Mouse (Mus musculus) left cerebral cortex, adult 2 months (tissue): ENCODE data around the gene Guk1. TPM values are rescaled to one million over a fixed set of nuclear protein-coding genes. Genes with fewer than 3 reads are reported as not detected.

Experiments
- DNase-seq, 2 experiments: peaks; one replicate each; pipeline ENCODE4 v3.0.0; 2021 to 2022; ENCODE audit warnings: low spot score in 2 of 2, mixed read lengths in 1 of 2; ENCODE audit errors: extremely low spot score in 1 of 2
- H3K27ac ChIP-seq: fragments of 200-600 bp; 2 replicates; pipeline ENCODE4 v1.8.1; 2022
- H3K4me3 ChIP-seq: fragments of 200-600 bp; 2 replicates; pipeline ENCODE4 v1.8.1; 2022
- CTCF ChIP-seq: fragments of 200-600 bp; IDR thresholded peaks from 2 replicates; pipeline ENCODE4 v1.8.1; 2022; ENCODE audit warnings: antibody characterized with exemption, mild to moderate bottlenecking, moderate library complexity
- intact Hi-C: fragments of 180-260 bp; cut with DNase I; formaldehyde crosslinking; loops from one replicate; pipeline ENCODE4 v1.15.1; 2025
- total RNA-seq, 2 experiments: library from RNA; stranded (reverse); gene quantifications; 2 replicates each; pipeline ENCODE4 v1.2.3; 2021

Guk1 gene
- total RNA-seq, 2 experiments from 2014 or later: 135 TPM

- DNase-seq: no peak
- intact Hi-C loops: no loop called here
- no peak overlapping the region for H3K4me3 ChIP-seq
- no peak for TF ChIP-seq CTCF
- H3K27ac ChIP-seq: no peak overlapping the region
These were observed 32.9 kb downstream of the Guk1 start for GRCm38 (mm10) chr11:59159099-59159498.

- Histone ChIP-seq H3K27ac (no peak overlapping the region), H3K4me3 (no peak overlapping the region)
- TF ChIP-seq CTCF: no peak
- intact Hi-C loops: no loop called here
- DNase-seq: no peak
These were observed 36.1 kb downstream of the Guk1 start for GRCm38 (mm10) chr11:59155900-59156299.

GRCm38 (mm10) chr11:59154220-59154619, 37.8 kb downstream of the Guk1 start:
- no peak for DNase-seq
- no peak for TF ChIP-seq CTCF
- intact Hi-C loops: no loop called here
- no peak overlapping the region for H3K27ac ChIP-seq
- H3K4me3 ChIP-seq: no peak overlapping the region

- no peak for DNase-seq
- peak; percentile 19 for TF ChIP-seq CTCF
- intact Hi-C loops: no loop called here
- Histone ChIP-seq H3K27ac (no peak overlapping the region), H3K4me3 (no peak overlapping the region)
These were observed 40.3 kb downstream of the Guk1 start for GRCm38 (mm10) chr11:59151729-59152128.

- intact Hi-C loops: no loop called here
- TF ChIP-seq CTCF: no peak
- H3K4me3 ChIP-seq: no peak overlapping the region
- H3K27ac ChIP-seq: no peak overlapping the region
- DNase-seq: no peak
These were observed 42.7 kb downstream of the Guk1 start for GRCm38 (mm10) chr11:59149302-59149701.

GRCm38 (mm10) chr11:59142962-59143361, 49.0 kb downstream of the Guk1 start:
- TF ChIP-seq CTCF: no peak
- Histone ChIP-seq H3K27ac (no peak overlapping the region), H3K4me3 (no peak overlapping the region)
- no peak for DNase-seq
- intact Hi-C loops: no loop called here

- Histone ChIP-seq H3K4me3 (no peak overlapping the region), H3K27ac (no peak overlapping the region)
- no peak for DNase-seq
- intact Hi-C loops: no loop called here
- no peak for TF ChIP-seq CTCF
These were observed 50.1 kb downstream of the Guk1 start for GRCm38 (mm10) chr11:59141772-59142370.

- DNase-seq: no peak
- no peak for TF ChIP-seq CTCF
These were observed 53.2 kb downstream of the Guk1 start for GRCm38 (mm10) chr11:59138537-59139486.

GRCm38 (mm10) chr11:59136994-59137706, 54.9 kb downstream of the Guk1 start:
- intact Hi-C loops: no loop called here
- DNase-seq: no peak
- no peak for TF ChIP-seq CTCF
- Histone ChIP-seq H3K27ac (no peak overlapping the region), H3K4me3 (no peak overlapping the region)

More at GRCm38 (mm10) chr11:59138537-59139486, 53.2 kb downstream of the Guk1 start:
- no peak overlapping the region for H3K27ac ChIP-seq
- intact Hi-C loops: no loop called here
- no peak overlapping the region for H3K4me3 ChIP-seq

GRCm38 (mm10) chr11:59135904-59136452, 56.0 kb downstream of the Guk1 start, which contains the start of gene Obscn:
Gene Obscn (minus strand): TSS chr11:59136402.
- DNase-seq: no peak
- H3K27ac ChIP-seq: no peak within 1 kb of the TSS
- H3K4me3 ChIP-seq: peak within 1 kb of the TSS; percentile 4; the same call in 1 of the 2 replicates
- TF ChIP-seq CTCF: no peak
- intact Hi-C loops: no loop called here

GRCm38 (mm10) chr11:59135051-59135820, 56.8 kb downstream of the Guk1 start:
- peak overlapping the region; percentile 4; the same call in 1 of the 2 replicates for H3K4me3 ChIP-seq
- no peak for TF ChIP-seq CTCF
- DNase-seq: no peak
- no peak overlapping the region for H3K27ac ChIP-seq
- intact Hi-C loops: no loop called here
